Mouse (Mus musculus) G1E (cell line): ENCODE results near the gene Mphosph9. TPM values are rescaled to one million over a fixed set of nuclear protein-coding genes. Genes with fewer than 3 reads are reported as not detected.

Experiments used
- ATAC-seq: 2 replicates; pipeline ENCODE4 v1.8.0; 2016; ENCODE audit warnings: mild to moderate bottlenecking; ENCODE audit not compliant: insufficient number of reproducible peaks, poor library complexity, low FRiP score, severe bottlenecking; ENCODE audit errors: extremely low read depth
- DNase-seq: peaks from one replicate; pipeline ENCODE4 v3.0.0; 2012; ENCODE audit warnings: low spot score
- H3K27me3 ChIP-seq: 2 replicates; pipeline ENCODE4 v1.6.1; 2012; ENCODE audit warnings: mild to moderate bottlenecking, low read length, inconsistent platforms; ENCODE audit not compliant: insufficient read depth
- H3K36me3 ChIP-seq: replicated peaks from 2 replicates; pipeline ENCODE3; 2012; ENCODE audit warnings: mild to moderate bottlenecking, inconsistent platforms
- H3K4me1 ChIP-seq: 2 replicates; pipeline ENCODE4 v1.6.1; 2012; ENCODE audit warnings: low read depth, low read length, inconsistent platforms, mixed read lengths; ENCODE audit not compliant: insufficient read depth
- H3K4me3 ChIP-seq: 2 replicates; pipeline ENCODE4 v1.5.1; 2012; ENCODE audit warnings: low read depth, mild to moderate bottlenecking, inconsistent platforms, low read length, moderate library complexity, mixed read lengths
- H3K9me3 ChIP-seq: replicated peaks from 2 replicates; pipeline ENCODE4 v1.6.1; 2012; ENCODE audit warnings: inconsistent platforms
- CTCF ChIP-seq: IDR thresholded peaks from 2 replicates; pipeline ENCODE4 v1.5.1; 2012; ENCODE audit warnings: low read depth, low read length, inconsistent platforms, mixed read lengths
- GATA1 ChIP-seq: IDR thresholded peaks from 2 replicates; pipeline ENCODE4 v1.6.1; 2012; ENCODE audit warnings: borderline replicate concordance, low read length, inconsistent platforms, mixed read lengths
- GATA2 ChIP-seq: IDR thresholded peaks from 2 replicates; pipeline ENCODE4 v1.6.1; 2012; ENCODE audit warnings: low read depth, low read length, inconsistent platforms, borderline replicate concordance
- POLR2AphosphoS5 ChIP-seq: IDR thresholded peaks from 2 replicates; pipeline ENCODE4 v1.6.1; 2012; ENCODE audit warnings: low read depth, low read length, inconsistent platforms; ENCODE audit not compliant: insufficient replicate concordance
- TAL1 ChIP-seq: conservative IDR thresholded peaks from 2 replicates; pipeline ENCODE4 v1.6.1; 2012; ENCODE audit warnings: low read depth, low read length, inconsistent platforms, mixed read lengths
- polyA plus RNA-seq: library from polyadenylated mRNA; stranded (reverse); fragments of >175 nt; gene quantifications from 2 replicates; pipeline ENCODE4 v1.2.3, GENCODE M21; 2012
- total RNA-seq, 2 experiments: library from RNA; stranded (forward) in 1 of 2; stranded (reverse) in 1 of 2; fragments of 200-1000 nt in 1 of 2; fragments of >200 nt in 1 of 2; fragmentation: Nextera tagmentation in 1 of 2; gene quantifications; 2 replicates each; pipeline ENCODE4 v1.2.3; 2014 to 2017

The Mphosph9 gene
- total and polyA plus RNA-seq, 3 experiments, result 2.0 to 24.2 (median 23.2) TPM

GRCm38 (mm10) chr5:124263246-124263645 lies 64.5 kb downstream of the Mphosph9 start:
- ATAC-seq, result no peak
- peaks cover 5% of the 10 kb centered on the region for H3K9me3 ChIP-seq
- no peak for DNase-seq
- H3K4me1 ChIP-seq, result peaks cover 12% of the 10 kb centered on the region
- H3K27me3 ChIP-seq, result no peaks in the 10 kb centered on the region
- no peak overlapping the region for H3K4me3 ChIP-seq
- H3K36me3 ChIP-seq, result peaks cover 83% of the 10 kb centered on the region
- TF ChIP-seq GATA1, result no peak
- TF ChIP-seq GATA2, result no peak
- no peak for TF ChIP-seq TAL1
- TF ChIP-seq POLR2AphosphoS5, result no peak
- no peak for TF ChIP-seq CTCF

- peaks cover 91% of the 10 kb centered on the region for H3K36me3 ChIP-seq
- peaks cover 12% of the 10 kb centered on the region for H3K4me1 ChIP-seq
- no peaks in the 10 kb centered on the region for H3K27me3 ChIP-seq
- H3K9me3 ChIP-seq, result peaks cover 5% of the 10 kb centered on the region
- DNase-seq, result no peak
- H3K4me3 ChIP-seq, result no peak overlapping the region
- no peak for ATAC-seq
- TF ChIP-seq GATA1 (no peak), POLR2AphosphoS5 (no peak), GATA2 (no peak)
Measured at GRCm38 (mm10) chr5:124262090-124262489, 65.7 kb downstream of the Mphosph9 start.

DNA sequence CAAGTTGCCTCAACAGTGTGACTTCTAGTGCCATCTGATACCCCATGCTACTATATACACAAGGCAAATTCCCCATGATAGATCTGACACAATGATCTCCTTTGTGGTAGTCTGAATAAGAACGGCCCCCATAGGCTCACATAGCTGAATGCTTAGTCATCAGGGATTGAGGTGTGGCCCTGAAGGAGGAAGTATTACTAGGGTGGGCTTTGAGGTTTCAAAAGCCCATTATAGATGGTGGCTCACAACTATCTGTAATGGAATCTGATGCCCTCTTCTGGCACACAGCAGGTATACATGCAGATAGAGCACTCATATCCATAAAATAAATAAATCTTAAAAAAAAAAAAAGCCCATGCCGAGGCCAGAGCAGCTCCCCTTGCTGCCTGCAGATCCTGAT lies 68.6 kb downstream of the Mphosph9 start:
- Histone ChIP-seq H3K27me3 (no peaks in the 10 kb centered on the region), H3K4me3 (no peak overlapping the region), H3K9me3 (peaks cover 5% of the 10 kb centered on the region), H3K36me3 (peaks cover 89% of the 10 kb centered on the region), H3K4me1 (peaks cover 7% of the 10 kb centered on the region; the same call in 1 of the 2 replicates)
- DNase-seq (no peak), ATAC-seq (no peak)
- TF ChIP-seq TAL1, result no peak
- no peak for TF ChIP-seq GATA2
- TF ChIP-seq POLR2AphosphoS5, result no peak

DNA sequence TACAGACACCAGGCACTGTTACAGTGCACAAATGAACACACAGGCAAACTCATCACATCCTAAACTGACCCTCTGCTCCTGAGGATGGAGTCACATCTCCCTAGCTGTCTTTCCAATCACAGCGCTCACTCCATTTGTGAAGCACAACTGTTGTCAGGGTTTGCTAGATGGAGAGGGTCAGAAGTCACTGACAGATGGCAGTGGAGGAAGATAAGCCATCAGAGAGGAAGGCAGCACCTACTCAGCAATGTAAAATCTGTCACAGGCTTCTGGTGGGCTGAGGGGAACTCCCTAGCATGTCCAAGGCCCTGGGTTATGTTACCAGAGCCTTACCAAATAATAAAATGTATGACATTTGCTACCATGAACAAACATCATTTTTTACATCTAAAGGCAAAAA lies 69.7 kb downstream of the Mphosph9 start:
- Histone ChIP-seq H3K4me3 (no peak overlapping the region), H3K27me3 (no peaks in the 10 kb centered on the region), H3K36me3 (peaks cover 89% of the 10 kb centered on the region), H3K9me3 (peaks cover 5% of the 10 kb centered on the region), H3K4me1 (peaks cover 7% of the 10 kb centered on the region; the same call in 1 of the 2 replicates)
- no peak for DNase-seq
- TF ChIP-seq CTCF, result no peak
- no peak for TF ChIP-seq GATA1
- TF ChIP-seq GATA2, result no peak
- TF ChIP-seq POLR2AphosphoS5, result no peak
- no peak for TF ChIP-seq TAL1
- ATAC-seq, result no peak

DNA sequence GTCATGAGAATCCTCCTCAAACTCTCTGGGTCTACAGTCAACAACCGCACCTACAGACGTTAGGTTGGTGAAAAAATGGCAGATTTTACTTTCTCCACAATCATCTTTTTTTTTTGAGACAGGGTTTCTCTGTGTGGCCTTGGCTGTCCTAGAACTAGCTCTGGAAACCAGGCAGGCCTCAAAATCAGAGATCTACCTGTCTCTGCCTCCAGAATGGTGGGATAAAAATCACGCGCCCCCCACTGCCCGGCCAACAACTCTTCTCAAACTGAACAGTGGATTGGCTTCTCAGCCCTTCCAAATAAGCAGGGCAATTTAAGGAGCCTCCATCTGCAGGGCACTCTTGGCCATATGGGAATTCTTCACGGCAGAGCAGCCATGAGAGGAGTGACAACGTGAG lies 72.6 kb downstream of the Mphosph9 start:
- no peak for TF ChIP-seq GATA2
- DNase-seq (no peak), ATAC-seq (no peak)
- H3K4me3 ChIP-seq, result no peak overlapping the region
- no peaks in the 10 kb centered on the region for H3K27me3 ChIP-seq
- H3K4me1 ChIP-seq, result peaks cover 14% of the 10 kb centered on the region
- H3K36me3 ChIP-seq, result peaks cover 77% of the 10 kb centered on the region
- H3K9me3 ChIP-seq, result peaks cover 5% of the 10 kb centered on the region

GRCm38 (mm10) chr5:124253555-124253954 lies 74.2 kb downstream of the Mphosph9 start:
- H3K27me3 ChIP-seq, result no peaks in the 10 kb centered on the region
- H3K4me3 ChIP-seq, result no peak overlapping the region
- H3K9me3 ChIP-seq, result peaks cover 2% of the 10 kb centered on the region
- H3K36me3 ChIP-seq, result peaks cover 62% of the 10 kb centered on the region
- ATAC-seq (no peak), DNase-seq (no peak)
- peaks cover 14% of the 10 kb centered on the region for H3K4me1 ChIP-seq
- TF ChIP-seq POLR2AphosphoS5, result no peak

DNA sequence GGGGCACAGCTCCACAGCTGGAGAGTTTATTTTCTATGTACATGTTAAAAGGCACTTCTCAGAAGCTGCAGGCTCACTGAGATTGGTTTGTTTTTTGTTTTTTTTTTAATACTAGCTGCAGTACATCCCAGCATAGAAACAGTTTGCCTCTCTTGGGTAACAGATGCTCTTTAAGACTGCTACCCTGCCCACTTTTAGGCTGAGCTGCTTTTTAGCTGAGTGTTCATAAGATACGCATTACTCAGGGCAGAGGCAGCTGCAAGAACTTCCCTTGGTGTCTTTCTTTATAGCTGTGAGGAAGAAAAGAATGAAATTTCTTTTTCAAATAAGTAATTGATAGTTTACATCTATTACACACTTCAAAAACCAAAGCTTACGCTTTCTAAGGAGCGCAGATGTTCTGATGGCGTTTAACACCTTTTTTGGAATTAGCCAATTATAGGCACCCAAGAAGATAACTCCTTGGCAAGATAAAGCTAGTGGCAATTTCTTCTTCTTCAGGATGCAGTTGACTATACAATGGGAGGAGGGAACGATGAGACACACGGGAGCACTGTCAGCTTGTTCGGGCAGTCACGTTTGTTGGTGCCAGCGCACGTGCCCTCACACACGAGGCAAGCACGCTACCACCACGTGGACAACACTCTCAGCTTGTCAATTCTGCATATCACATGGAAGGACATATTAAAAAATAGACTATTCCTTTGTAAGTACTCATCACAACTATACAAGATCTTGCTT lies 75.0 kb downstream of the Mphosph9 start:
- no peaks in the 10 kb centered on the region for H3K27me3 ChIP-seq
- no peaks in the 10 kb centered on the region for H3K9me3 ChIP-seq
- H3K4me1 ChIP-seq, result peaks cover 22% of the 10 kb centered on the region
- H3K36me3 ChIP-seq, result peaks cover 59% of the 10 kb centered on the region
- TF ChIP-seq CTCF (no peak), GATA2 (no peak), POLR2AphosphoS5 (no peak), GATA1 (no peak), TAL1 (no peak)
- no peak overlapping the region for H3K4me3 ChIP-seq
- ATAC-seq (no peak), DNase-seq (no peak)
